Mouse (Mus musculus) WW6 (cell line): ENCODE results near the gene Tchh.
"Not testable (repeated sequence)": the region's sequence is repeated elsewhere in the genome, so short reads cannot be mapped to it uniquely, and the experiment has no call there.

Experiments used
- DNase-seq: peaks from one replicate; pipeline ENCODE4 v3.0.0-alpha.2; 2013; ENCODE audit warnings: low read depth, low spot score

Gene Tchh

GRCm38 (mm10) chr3:93493992-93494391 is 51.9 kb downstream of the Tchh start:
- DNase-seq, result peak; percentile 54

- not testable (repeated sequence) for DNase-seq
Observed at GRCm38 (mm10) chr3:93494774-93495173, 52.6 kb downstream of the Tchh start.

GRCm38 (mm10) chr3:93497131-93497530 is 55.0 kb downstream of the Tchh start:
- DNase-seq, result no peak
